ENCODE assay signal across 8 mouse cellular contexts in the genomic region with DNA sequence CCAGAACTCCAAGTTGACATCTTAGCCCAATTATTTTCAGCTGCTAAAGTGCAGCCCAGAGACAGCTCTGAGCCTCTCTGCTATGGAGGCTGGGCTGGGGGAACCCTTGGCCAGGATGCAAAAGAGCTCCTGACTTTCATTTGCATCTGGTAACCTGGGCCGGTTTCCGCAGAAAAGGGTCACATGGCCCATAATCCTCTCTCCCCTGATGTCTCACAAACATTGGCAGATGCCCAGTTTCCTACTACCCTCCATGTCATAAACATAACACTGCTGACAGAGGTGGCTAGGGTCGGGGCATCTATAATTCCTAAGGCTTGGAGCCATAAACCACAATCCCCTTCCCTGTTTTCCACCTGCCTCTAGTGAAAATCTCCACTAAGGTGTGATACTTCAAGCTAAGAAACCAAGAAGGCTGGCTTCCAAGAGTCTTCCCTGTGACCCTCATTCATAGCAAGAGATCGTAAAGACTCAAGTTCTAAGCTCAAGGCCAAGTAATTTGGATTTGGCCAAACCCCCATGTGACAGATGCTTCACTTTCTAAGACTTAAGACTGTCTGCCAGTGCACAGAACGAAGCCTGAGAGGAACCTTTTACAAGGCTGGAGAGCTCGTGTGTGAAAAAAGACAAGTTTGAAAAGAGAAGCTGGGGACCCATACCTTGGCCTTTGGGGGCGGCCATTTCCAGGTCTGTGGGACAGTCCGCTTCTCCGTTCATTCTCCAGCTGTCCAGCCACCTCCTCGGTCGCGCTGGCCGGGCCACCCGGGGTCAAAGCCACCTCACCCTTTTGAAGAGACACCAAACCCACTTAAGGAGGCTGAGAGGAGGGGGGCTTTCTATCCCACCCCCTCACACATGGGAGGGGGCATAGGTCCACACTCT. TPM values are rescaled to one million over a fixed set of nuclear protein-coding genes. Genes with fewer than 3 reads are reported as not detected.
A peak's percentile ranks its signal among the peaks of the same experiment; 100 is the strongest.
DNase-seq lines count a peak whose midpoint lies in the region; ATAC-seq lines count a peak whose summit lies in the region.

No protein-coding gene starts in this region.

- no peaks in the 10 kb centered on the region for H3K9me3 ChIP-seq in heart, embryonic 11.5 days (replicated peaks; ENCODE audit: control insufficient read depth, low read length)
- no peaks in the 10 kb centered on the region for H3K9me3 ChIP-seq in hindbrain, embryonic 10.5 days
- H3K9me3 ChIP-seq in midbrain, embryonic 10.5 days (replicated peaks), result no peaks in the 10 kb centered on the region

- H3K27me3 ChIP-seq in heart, embryonic 11.5 days (ENCODE audit: control insufficient read depth, insufficient read depth, low read length), result no peaks in the 10 kb centered on the region
- H3K27me3 ChIP-seq in hindbrain, embryonic 10.5 days (ENCODE audit: insufficient read depth, poor library complexity, severe bottlenecking), result no peaks in the 10 kb centered on the region
- H3K27me3 ChIP-seq in midbrain, embryonic 10.5 days (ENCODE audit: low read depth, poor library complexity, severe bottlenecking), result no peaks in the 10 kb centered on the region

- H3K4me1 ChIP-seq in heart, embryonic 11.5 days (ENCODE audit: control insufficient read depth, insufficient read depth, low read length), result peaks cover 23% of the 10 kb centered on the region
- peaks cover 51% of the 10 kb centered on the region for H3K4me1 ChIP-seq in hindbrain, embryonic 10.5 days (replicated peaks)
- H3K4me1 ChIP-seq in midbrain, embryonic 10.5 days, result peaks cover 47% of the 10 kb centered on the region

- DNase-seq in heart, postnatal 10 days, result no peak
- DNase-seq in thymus, postnatal 25 days, result peak; percentile 33
- no peak for DNase-seq in thymus, postnatal 36 days
- no peak for DNase-seq in hindbrain, embryonic 10.5 days (ENCODE audit: low spot score)
- no peak for DNase-seq in midbrain, embryonic 10.5 days (ENCODE audit: low spot score)
- DNase-seq in ovary, postnatal 10 days (ENCODE audit: low spot score), result no peak

- WGBS in heart, embryonic 11.5 days (ENCODE audit: insufficient replicate concordance), result 19% methylated on average over 14 of the region's 14 CpGs
- 21% methylated on average over 14 of the region's 14 CpGs for WGBS in hindbrain, embryonic 10.5 days
- WGBS in midbrain, embryonic 10.5 days, result 15% methylated on average over 14 of the region's 14 CpGs

- intact Hi-C loops in heart, postnatal 10 days (cut with DNase I), result loop anchor here (1.0 to 10.0 kb wide), 2 partner anchors 91 to 239 kb away; partner anchors contain the start of genes Gpatch8 and Slc25a39

- H3K36me3 ChIP-seq in heart, embryonic 11.5 days (ENCODE audit: control insufficient read depth, insufficient read depth, low read length), result peaks cover 25% of the 10 kb centered on the region
- peaks cover 49% of the 10 kb centered on the region for H3K36me3 ChIP-seq in hindbrain, embryonic 10.5 days
- H3K36me3 ChIP-seq in midbrain, embryonic 10.5 days, result peaks cover 47% of the 10 kb centered on the region

- peak overlapping the region; percentile 100 for H3K9ac ChIP-seq in heart, embryonic 11.5 days (ENCODE audit: low read depth, low read length)

- H3K4me2 ChIP-seq in heart, embryonic 11.5 days, result peak overlapping the region; percentile 75

- no peak for ATAC-seq in heart, embryonic 11.5 days (replicated peaks; ENCODE audit: insufficient number of reproducible peaks, low FRiP score, low TSS enrichment)
- ATAC-seq in activated CD4-positive, CD25-positive, alpha-beta regulatory T cell, adult 4 months, result no peak

- peak overlapping the region; percentile 100 for H3K4me3 ChIP-seq in heart, embryonic 11.5 days (ENCODE audit: low read depth, low read length)
- peak overlapping the region; percentile 100 for H3K4me3 ChIP-seq in hindbrain, embryonic 10.5 days
- H3K4me3 ChIP-seq in midbrain, embryonic 10.5 days, result peak overlapping the region; percentile 100

- peak overlapping the region; percentile 99 for H3K27ac ChIP-seq in heart, embryonic 11.5 days (ENCODE audit: low read depth, low read length)
- peak overlapping the region; percentile 100 for H3K27ac ChIP-seq in hindbrain, embryonic 10.5 days
- H3K27ac ChIP-seq in midbrain, embryonic 10.5 days (replicated peaks), result peak overlapping the region; percentile 100

RNA-seq across cellular contexts. Expression of gene Ubtf, which starts 3.6 kb away (rescaled TPM):
- polyA plus RNA-seq in heart, embryonic 11.5 days (2014; fragmentation: Nextera tagmentation; extraction: Ambion mirVana), result 52.4 and 56.4 TPM in 2 replicates
- 10 to 100 TPM; 78.3 to 80.9 TPM for total RNA-seq in heart, postnatal 10 days (2021)
- polyA plus RNA-seq in hindbrain, embryonic 10.5 days (2016; fragmentation: Nextera tagmentation; extraction: Ambion mirVana), result 82.6 and 91.7 TPM in 2 replicates
- 89.6 and 90.3 TPM in 2 replicates for polyA plus RNA-seq in midbrain, embryonic 10.5 days (2016; fragmentation: Nextera tagmentation; extraction: Ambion mirVana)
- 10 to 100 TPM; 37.4 to 49.6 TPM for polyA plus RNA-seq in activated CD4-positive, CD25-positive, alpha-beta regulatory T cell, adult 4 months (2017; shearing (Covaris generic))

RNA-seq across cellular contexts. Expression of gene Atxn7l3, which starts 19.5 kb away (rescaled TPM):
- polyA plus RNA-seq in heart, embryonic 11.5 days (2014; fragmentation: Nextera tagmentation; extraction: Ambion mirVana), result 9.9 and 12.0 TPM in 2 replicates
- total RNA-seq in heart, postnatal 10 days (2021), result 10 to 100 TPM; 34.1 to 38.3 TPM
- polyA plus RNA-seq in hindbrain, embryonic 10.5 days (2016; fragmentation: Nextera tagmentation; extraction: Ambion mirVana), result 16.8 and 18.7 TPM in 2 replicates
- 13.9 and 16.5 TPM in 2 replicates for polyA plus RNA-seq in midbrain, embryonic 10.5 days (2016; fragmentation: Nextera tagmentation; extraction: Ambion mirVana)
- 1 to 10 TPM; 7.5 to 8.3 TPM for polyA plus RNA-seq in activated CD4-positive, CD25-positive, alpha-beta regulatory T cell, adult 4 months (2017; shearing (Covaris generic))

RNA-seq across cellular contexts. Expression of gene Tmub2, which starts 31.2 kb away (rescaled TPM):
- 40.1 and 40.5 TPM in 2 replicates for polyA plus RNA-seq in heart, embryonic 11.5 days (2014; fragmentation: Nextera tagmentation; extraction: Ambion mirVana)
- total RNA-seq in heart, postnatal 10 days (2021), result 10 to 100 TPM; 29.0 to 31.1 TPM
- 52.3 and 69.6 TPM in 2 replicates for polyA plus RNA-seq in hindbrain, embryonic 10.5 days (2016; fragmentation: Nextera tagmentation; extraction: Ambion mirVana)
- polyA plus RNA-seq in midbrain, embryonic 10.5 days (2016; fragmentation: Nextera tagmentation; extraction: Ambion mirVana), result 51.3 and 60.5 TPM in 2 replicates
- polyA plus RNA-seq in activated CD4-positive, CD25-positive, alpha-beta regulatory T cell, adult 4 months (2017; shearing (Covaris generic)), result 10 to 100 TPM; 54.5 to 58.3 TPM

RNA-seq across cellular contexts. Expression of gene Asb16, which starts 47.4 kb away (rescaled TPM):
- 0.23 TPM in 1 of 2 replicates, not detected in the other for polyA plus RNA-seq in heart, embryonic 11.5 days (2014; fragmentation: Nextera tagmentation; extraction: Ambion mirVana)
- total RNA-seq in heart, postnatal 10 days (2021), result under 1 TPM; 0.52 to 0.69 TPM
- 0.08 TPM in 1 of 2 replicates, not detected in the other for polyA plus RNA-seq in hindbrain, embryonic 10.5 days (2016; fragmentation: Nextera tagmentation; extraction: Ambion mirVana)
- 0.05 TPM in 1 of 2 replicates, not detected in the other for polyA plus RNA-seq in midbrain, embryonic 10.5 days (2016; fragmentation: Nextera tagmentation; extraction: Ambion mirVana)
- not detected for polyA plus RNA-seq in activated CD4-positive, CD25-positive, alpha-beta regulatory T cell, adult 4 months (2017; shearing (Covaris generic))

RNA-seq across cellular contexts. Expression of gene Slc4a1, which starts 50.1 kb away (rescaled TPM):
- polyA plus RNA-seq in heart, embryonic 11.5 days (2014; fragmentation: Nextera tagmentation; extraction: Ambion mirVana), result 102 and 112 TPM in 2 replicates
- total RNA-seq in heart, postnatal 10 days (2021), result 10 to 100 TPM in 1 of 2 experiments, 1 to 10 TPM in 1; 3.5 to 13.0 TPM
- polyA plus RNA-seq in hindbrain, embryonic 10.5 days (2016; fragmentation: Nextera tagmentation; extraction: Ambion mirVana), result 35.8 and 38.0 TPM in 2 replicates
- 33.8 and 33.9 TPM in 2 replicates for polyA plus RNA-seq in midbrain, embryonic 10.5 days (2016; fragmentation: Nextera tagmentation; extraction: Ambion mirVana)
- 1 to 10 TPM in 1 of 2 experiments, not detected in 1; 2.9 TPM for polyA plus RNA-seq in activated CD4-positive, CD25-positive, alpha-beta regulatory T cell, adult 4 months (2017; shearing (Covaris generic))
